Mouse (Mus musculus) kidney, adult 2 months (tissue): ENCODE data around the gene Emg1.

Experiments used
- CTCF ChIP-seq: fragments of 200-500 bp; conservative IDR thresholded peaks from 2 replicates; pipeline ENCODE4 v1.5.1; 2011; ENCODE audit warnings: low read depth, mild to moderate bottlenecking, control low read depth, low read length, moderate library complexity, mixed read lengths; ENCODE audit not compliant: insufficient read depth, insufficient read length
- POLR2A ChIP-seq: fragments of 200-500 bp; IDR thresholded peaks from one replicate; pipeline ENCODE4 v1.6.1; 2011; ENCODE audit warnings: low read depth, low read length, control low read depth

GRCm38 (mm10) chr6:124758849-124759232 lies 46.9 kb upstream of the Emg1 start:
- TF ChIP-seq CTCF (no peak), POLR2A (no peak)
